Mouse (Mus musculus): ENCODE data around the gene Ugt8a. TPM values are rescaled to one million over a fixed set of nuclear protein-coding genes. Genes with fewer than 3 reads are reported as not detected.

Gene Ugt8a
- 106 TPM for polyA plus RNA-seq (2021)

- in situ Hi-C loops (cut with MboI; ENCODE audit: low pct_unique_long_range_greater_than_20kb) = loop anchor here (10.0 kb wide), 1 partner anchor 53 kb away; no protein-coding TSS in a partner anchor
- TF ChIP-seq CTCF (IDR thresholded peaks at IDR 0.05) = peak; percentile 59
- no peak for DNase-seq (ENCODE audit: low read depth, low spot score)
Measured at GRCm38 (mm10) chr3:125938092-125938755, at the start of gene Ugt8a. Ugt8a (minus strand) TSS chr3:125938619.

DNA sequence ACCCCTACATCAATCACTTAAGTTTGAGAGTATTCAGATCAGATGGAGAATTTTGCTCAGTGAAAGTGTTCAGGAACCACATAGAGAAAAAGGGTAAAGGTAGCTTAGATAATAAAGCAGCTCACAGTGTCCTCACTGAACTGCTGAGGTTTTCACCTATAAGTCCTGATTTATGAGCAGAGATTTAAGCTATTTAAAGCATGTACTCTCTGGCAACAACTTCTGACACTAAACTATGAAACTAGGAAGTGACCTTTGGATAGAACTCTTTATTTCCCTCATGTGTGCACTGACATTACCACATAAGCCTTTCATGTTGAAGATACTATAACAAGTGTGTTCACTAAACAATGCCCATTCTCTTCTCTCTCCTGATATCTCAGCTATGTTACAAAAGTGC lies 48.2 kb upstream of the Ugt8a start:
- no peaks in the 10 kb centered on the region for H3K27me3 ChIP-seq
- POLR2A ChIA-PET = interaction anchor here (0.6 kb wide), 1 partner anchor 47 kb away, joined by 4 read pairs; no protein-coding TSS in a partner anchor
- CTCF ChIA-PET = interaction anchor here (1.0 kb wide), 2 partner anchors 20 to 46 kb away, joined by 3 read pairs; no protein-coding TSS in a partner anchor
- no peak for DNase-seq (ENCODE audit: low read depth, low spot score)
- ATAC-seq = no peak
- in situ Hi-C loops (cut with MboI; ENCODE audit: low pct_unique_long_range_greater_than_20kb) = no loop called here
- no peak for TF ChIP-seq CTCF (IDR thresholded peaks at IDR 0.05)

More at GRCm38 (mm10) chr3:125938092-125938755, at the start of gene Ugt8a:
- ChIA-PET CTCF (interaction anchor here (1.3 to 1.5 kb wide), 2 partner anchors 15 to 89 kb away, joined by 3 read pairs; no protein-coding TSS in a partner anchor), POLR2A (interaction anchor here (0.6 kb wide), 1 partner anchor 62 kb away, joined by 5 read pairs; no protein-coding TSS in a partner anchor)
- ATAC-seq = peak; percentile 87
- no peaks in the 10 kb centered on the region for H3K27me3 ChIP-seq

DNA sequence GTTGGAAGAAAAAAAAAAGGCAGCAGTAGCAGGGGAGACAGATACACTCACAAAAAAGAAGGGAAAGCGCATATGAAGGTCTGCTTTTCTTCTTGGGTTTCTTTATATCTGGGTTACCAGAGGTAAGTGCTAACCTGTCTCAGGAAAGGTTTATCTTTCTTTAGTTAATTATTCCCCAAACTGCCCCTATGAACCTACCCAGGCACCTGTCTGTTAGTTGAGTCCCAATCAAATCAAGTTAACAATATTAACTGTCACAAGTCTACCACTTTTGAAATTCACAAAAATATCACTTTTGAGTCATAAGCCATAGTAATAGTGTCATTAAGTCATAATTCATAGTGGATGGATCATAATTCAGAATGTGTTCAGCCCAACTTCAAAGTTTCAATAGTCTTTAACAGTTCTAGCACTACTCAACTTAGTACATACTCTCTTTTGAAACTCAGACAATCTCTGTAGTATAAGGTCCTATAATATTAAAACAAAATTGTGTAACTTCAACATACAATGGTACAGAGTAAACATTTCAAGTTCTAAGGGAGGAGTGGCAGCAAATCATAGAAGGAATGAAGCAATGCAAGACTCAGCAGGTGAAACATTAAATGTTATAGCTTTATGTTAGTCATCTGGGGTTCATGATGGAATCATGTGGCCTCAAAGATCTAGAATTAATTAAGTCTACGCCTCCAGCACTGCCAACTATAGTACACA lies 45.4 kb upstream of the Ugt8a start:
- in situ Hi-C loops (cut with MboI; ENCODE audit: low pct_unique_long_range_greater_than_20kb) = no loop called here
- DNase-seq (ENCODE audit: low read depth, low spot score) (no peak), ATAC-seq (no peak)
- ChIA-PET CTCF (interaction anchor here (1.1 to 2.3 kb wide), 3 partner anchors 10 to 53 kb away, joined by 3 to 7 read pairs (median 3); no protein-coding TSS in a partner anchor), POLR2A (no interaction called here)
- no peaks in the 10 kb centered on the region for H3K27me3 ChIP-seq
- TF ChIP-seq CTCF (IDR thresholded peaks at IDR 0.05) = no peak

- H3K27me3 ChIP-seq = no peaks in the 10 kb centered on the region
- in situ Hi-C loops (cut with MboI; ENCODE audit: low pct_unique_long_range_greater_than_20kb) = no loop called here
- no peak for DNase-seq (ENCODE audit: low read depth, low spot score)
- TF ChIP-seq CTCF (IDR thresholded peaks at IDR 0.05) = no peak
- ATAC-seq = no peak
- ChIA-PET POLR2A (no interaction called here), CTCF (interaction anchor here (0.5 to 1.5 kb wide), 2 partner anchors 11 to 32 kb away, joined by 3 to 6 read pairs; no protein-coding TSS in a partner anchor)
Measured at GRCm38 (mm10) chr3:125979475-125979874, 41.1 kb upstream of the Ugt8a start.

- POLR2A ChIA-PET = no interaction called here
- CTCF ChIA-PET = interaction anchor here (0.8 to 1.5 kb wide), 4 partner anchors 14 to 35 kb away, joined by 3 read pairs; no protein-coding TSS in a partner anchor
- in situ Hi-C loops (cut with MboI; ENCODE audit: low pct_unique_long_range_greater_than_20kb) = no loop called here
- ATAC-seq (no peak), DNase-seq (ENCODE audit: low read depth, low spot score) (no peak)
- TF ChIP-seq CTCF (IDR thresholded peaks at IDR 0.05) = no peak
- H3K27me3 ChIP-seq = no peaks in the 10 kb centered on the region
Measured at GRCm38 (mm10) chr3:125975899-125976298, 37.5 kb upstream of the Ugt8a start.

DNA sequence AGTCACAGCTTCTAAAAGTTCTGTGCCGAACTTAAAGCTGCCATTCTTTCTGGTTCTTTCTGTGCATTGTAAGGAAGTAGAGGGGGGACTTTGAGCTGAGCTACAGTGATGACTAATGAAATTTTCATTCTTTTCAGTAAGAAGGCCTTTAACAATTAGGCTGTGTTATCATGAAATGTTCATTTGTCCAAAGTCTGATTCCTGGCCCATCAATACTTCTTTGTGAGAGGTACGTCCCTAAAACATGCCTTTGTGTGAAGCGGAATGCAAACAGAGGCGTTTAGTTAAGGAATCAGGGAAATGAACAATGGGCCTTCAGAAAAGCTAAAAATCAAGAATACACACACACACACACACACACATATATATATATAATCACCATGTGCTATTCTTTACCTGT lies 31.0 kb upstream of the Ugt8a start:
- DNase-seq (ENCODE audit: low read depth, low spot score) (no peak), ATAC-seq (no peak)
- ChIA-PET CTCF (interaction anchor here (1.6 to 2.4 kb wide), 3 partner anchors 11 to 29 kb away, joined by 4 to 8 read pairs (median 5); no protein-coding TSS in a partner anchor), POLR2A (no interaction called here)
- TF ChIP-seq CTCF (IDR thresholded peaks at IDR 0.05) = no peak
- no peaks in the 10 kb centered on the region for H3K27me3 ChIP-seq
- in situ Hi-C loops (cut with MboI; ENCODE audit: low pct_unique_long_range_greater_than_20kb) = no loop called here

DNA sequence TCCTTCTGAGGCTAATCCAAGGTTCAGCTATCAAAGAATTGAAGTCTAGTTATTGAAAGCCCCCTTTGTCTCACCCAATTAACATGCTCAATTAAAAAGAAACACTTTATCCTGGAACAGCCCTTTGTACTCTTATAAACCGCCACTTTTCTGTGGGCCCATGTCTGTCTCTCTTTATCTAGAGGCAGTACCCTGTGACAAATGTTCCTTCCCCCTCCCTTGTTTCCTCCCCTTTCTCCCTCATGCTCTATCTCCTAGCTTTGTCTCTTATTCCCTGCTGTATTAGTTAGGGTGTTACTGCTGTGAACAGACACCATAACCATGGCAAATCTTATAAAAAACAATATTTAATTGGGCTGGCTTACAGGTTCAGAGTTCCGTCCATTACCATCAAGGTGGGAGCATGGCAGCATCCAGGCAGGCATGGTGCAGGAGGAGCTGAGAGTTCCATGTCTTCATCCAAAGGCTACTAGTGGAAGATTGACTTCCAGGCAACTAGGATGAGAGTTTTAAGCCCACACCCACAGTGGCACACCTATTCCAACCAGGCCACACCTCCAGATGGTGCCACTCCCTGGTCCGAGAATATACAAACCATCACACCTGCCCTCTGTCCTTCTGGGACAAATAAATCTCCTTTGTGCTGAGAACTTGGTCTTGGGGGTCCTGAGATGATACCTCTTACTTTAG lies 17.9 kb upstream of the Ugt8a start:
- TF ChIP-seq CTCF (IDR thresholded peaks at IDR 0.05) = no peak
- no peak for ATAC-seq
- H3K27me3 ChIP-seq = no peaks in the 10 kb centered on the region
- in situ Hi-C loops (cut with MboI; ENCODE audit: low pct_unique_long_range_greater_than_20kb) = no loop called here
- CTCF ChIA-PET = interaction anchor here (1.0 to 1.3 kb wide), 2 partner anchors 9 to 10 kb away, joined by 3 to 5 read pairs; no protein-coding TSS in a partner anchor
- no peak for DNase-seq (ENCODE audit: low read depth, low spot score)
- POLR2A ChIA-PET = no interaction called here

- no peak for TF ChIP-seq CTCF (IDR thresholded peaks at IDR 0.05)
- POLR2A ChIA-PET = no interaction called here
- CTCF ChIA-PET = no interaction called here
- H3K27me3 ChIP-seq = no peaks in the 10 kb centered on the region
- DNase-seq (ENCODE audit: low read depth, low spot score) (no peak), ATAC-seq (no peak)
- in situ Hi-C loops (cut with MboI; ENCODE audit: low pct_unique_long_range_greater_than_20kb) = no loop called here
Measured at GRCm38 (mm10) chr3:125954881-125955280, 16.5 kb upstream of the Ugt8a start.

DNA sequence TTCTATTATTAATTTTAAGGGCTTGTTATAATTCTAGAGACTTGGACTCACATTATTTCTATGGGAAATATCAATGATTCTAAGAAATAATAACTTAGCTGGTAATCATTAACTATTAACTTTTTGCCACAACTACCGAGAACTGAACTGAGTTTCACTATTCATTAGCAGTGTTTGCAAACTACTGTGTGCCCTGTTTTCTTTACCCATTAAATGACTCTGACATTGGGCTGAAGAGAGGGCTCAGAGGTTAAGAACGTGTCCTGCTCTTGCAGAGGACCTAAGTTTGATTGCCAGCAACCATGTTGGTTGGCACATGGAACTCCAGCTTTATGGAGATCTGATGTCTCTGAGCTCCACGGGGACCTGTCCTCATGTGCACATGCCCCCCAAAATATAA lies 2.4 kb upstream of the Ugt8a start:
- no peaks in the 10 kb centered on the region for H3K27me3 ChIP-seq
- DNase-seq (ENCODE audit: low read depth, low spot score) (no peak), ATAC-seq (no peak)
- ChIA-PET CTCF (interaction anchor here (0.7 to 1.5 kb wide), 7 partner anchors 9 to 55 kb away, joined by 3 to 5 read pairs (median 3); no protein-coding TSS in a partner anchor), POLR2A (interaction anchor here (0.9 kb wide), 1 partner anchor 17 kb away, joined by 3 read pairs; no protein-coding TSS in a partner anchor)
- TF ChIP-seq CTCF (IDR thresholded peaks at IDR 0.05) = no peak
- in situ Hi-C loops (cut with MboI; ENCODE audit: low pct_unique_long_range_greater_than_20kb) = no loop called here

GRCm38 (mm10) chr3:125938756-125939109 lies 314 bp upstream of the Ugt8a start:
- CTCF ChIA-PET = interaction anchor here (1.3 to 1.5 kb wide), 2 partner anchors 15 to 90 kb away, joined by 3 read pairs; no protein-coding TSS in a partner anchor
- ATAC-seq = peak; percentile 67
- POLR2A ChIA-PET = no interaction called here
- in situ Hi-C loops (cut with MboI; ENCODE audit: low pct_unique_long_range_greater_than_20kb) = loop anchor here (10.0 kb wide), 1 partner anchor 54 kb away; no protein-coding TSS in a partner anchor
- H3K27me3 ChIP-seq = no peaks in the 10 kb centered on the region
- DNase-seq (ENCODE audit: low read depth, low spot score) = no peak
- no peak for TF ChIP-seq CTCF (IDR thresholded peaks at IDR 0.05)
